Mouse (Mus musculus) stomach, embryonic 14.5 days (tissue): ENCODE measurements around the gene Smc6. TPM values are rescaled to one million over a fixed set of nuclear protein-coding genes. Genes with fewer than 3 reads are reported as not detected.

Experiments
- ATAC-seq: fragments of 200-750 bp; cut with Nextera tagmentation; 2 replicates; pipeline ENCODE4 v1.8.0; 2017; ENCODE audit warnings: low read depth, moderate TSS enrichment; ENCODE audit not compliant: insufficient number of reproducible peaks, insufficient read depth, low FRiP score
- H3K27ac ChIP-seq: fragments of 300-500 bp; sonication (generic); 2 replicates; pipeline ENCODE4 v1.5.1; 2014; ENCODE audit warnings: mild to moderate bottlenecking, low read length, moderate library complexity, mixed read lengths
- H3K27me3 ChIP-seq: fragments of 300-500 bp; sonication (generic); 2 replicates; pipeline ENCODE4 v1.6.1; 2014; ENCODE audit warnings: low read length, control low read depth, mixed read lengths; ENCODE audit not compliant: control insufficient read depth, insufficient read depth
- H3K36me3 ChIP-seq: fragments of 300-500 bp; sonication (generic); 2 replicates; pipeline ENCODE4 v1.6.1; 2014; ENCODE audit warnings: mild to moderate bottlenecking, control low read depth, low read length, moderate library complexity, mixed read lengths; ENCODE audit not compliant: control insufficient read depth, insufficient read depth
- H3K4me1 ChIP-seq: fragments of 300-500 bp; sonication (generic); 2 replicates; pipeline ENCODE4 v1.6.1; 2014; ENCODE audit warnings: low read length, control low read depth, mixed read lengths; ENCODE audit not compliant: control insufficient read depth, insufficient read depth
- H3K4me2 ChIP-seq: fragments of 300-500 bp; sonication (generic); replicated peaks from 2 replicates; pipeline ENCODE4 v1.6.1; 2014; ENCODE audit warnings: low read depth, low read length, control low read depth
- H3K4me3 ChIP-seq: fragments of 300-500 bp; sonication (generic); 2 replicates; pipeline ENCODE4 v1.5.1; 2014; ENCODE audit warnings: low read depth, low read length, control low read depth
- H3K9ac ChIP-seq: fragments of 300-500 bp; sonication (generic); replicated peaks from 2 replicates; pipeline ENCODE4 v1.6.1; 2014; ENCODE audit warnings: low read depth, mild to moderate bottlenecking, control low read depth, low read length, moderate library complexity, mixed read lengths
- H3K9me3 ChIP-seq: fragments of 300-500 bp; sonication (generic); 2 replicates; pipeline ENCODE4 v1.6.1; 2016; ENCODE audit warnings: low read depth, low read length, control low read depth; ENCODE audit not compliant: control insufficient read depth
- WGBS: fragments of 180-500 bp; shearing (Covaris S2); extraction: QIAGEN DNeasy Blood & Tissue Kit; methylation state at CpG from one replicate; pipeline ENCODE4 v1.1.7; 2014; 5-methylcytosine and 5-hydroxymethylcytosine counted together
- polyA plus RNA-seq: library from polyadenylated mRNA; unstranded; fragments of >200 nt; fragmentation: Nextera tagmentation; extraction: Ambion mirVana; gene quantifications from 2 replicates; pipeline ENCODE4 v1.2.1, GENCODE M21; 2014

The Smc6 gene
- polyA plus RNA-seq, 1 experiment from 2014 or later: 152 TPM

DNA sequence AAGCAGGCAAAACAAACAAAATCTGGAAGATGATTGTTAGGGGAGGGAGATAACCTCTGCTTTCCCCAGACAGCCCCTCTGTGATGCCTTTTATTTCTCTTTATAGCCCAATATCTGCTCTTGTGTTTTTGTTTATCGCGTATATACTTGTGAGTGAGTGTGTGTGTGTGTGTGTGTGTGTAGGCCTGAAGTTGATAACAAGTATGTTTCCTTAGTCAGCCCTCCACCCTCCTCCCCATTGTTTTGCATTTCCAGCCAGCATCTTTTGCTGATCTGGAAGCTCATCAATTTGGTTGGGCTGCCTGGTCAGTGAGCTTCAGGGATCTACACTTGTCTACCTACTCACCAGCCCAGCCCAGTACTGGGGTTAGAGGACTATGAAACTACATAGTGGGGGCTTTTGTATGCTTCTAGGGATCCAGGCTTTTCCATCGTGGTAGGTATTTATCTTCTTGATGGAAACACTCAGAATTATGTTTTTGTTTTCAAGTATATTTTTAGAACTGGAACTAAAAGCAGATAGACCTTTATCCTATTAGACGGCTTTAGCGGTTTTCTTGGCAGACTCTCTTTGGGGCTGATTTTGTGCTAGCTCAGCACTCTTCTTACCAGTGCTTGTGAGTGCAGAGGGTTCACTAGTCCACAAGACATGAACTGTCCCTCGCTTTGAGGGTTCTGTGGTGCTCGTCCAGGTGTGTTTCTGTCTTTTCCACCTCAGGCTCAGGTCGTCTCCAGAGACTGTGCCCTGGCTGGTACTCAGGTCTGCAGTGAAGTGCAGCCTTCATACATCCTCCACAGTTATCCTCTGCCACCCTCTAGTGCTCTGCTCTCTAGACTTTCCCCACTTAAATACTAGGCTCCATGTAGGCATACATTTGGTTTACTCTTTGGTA, 41.3 kb downstream of the Smc6 start:
- Histone ChIP-seq H3K4me3 (no peak overlapping the region), H3K27me3 (no peaks in the 10 kb centered on the region), H3K9me3 (no peaks in the 10 kb centered on the region), H3K9ac (no peak overlapping the region), H3K27ac (no peak overlapping the region), H3K4me1 (no peaks in the 10 kb centered on the region), H3K36me3 (peaks cover 32% of the 10 kb centered on the region), H3K4me2 (no peak overlapping the region)
- no peak for ATAC-seq
- 94% methylated on average over 8 of the region's 8 CpGs for WGBS

DNA sequence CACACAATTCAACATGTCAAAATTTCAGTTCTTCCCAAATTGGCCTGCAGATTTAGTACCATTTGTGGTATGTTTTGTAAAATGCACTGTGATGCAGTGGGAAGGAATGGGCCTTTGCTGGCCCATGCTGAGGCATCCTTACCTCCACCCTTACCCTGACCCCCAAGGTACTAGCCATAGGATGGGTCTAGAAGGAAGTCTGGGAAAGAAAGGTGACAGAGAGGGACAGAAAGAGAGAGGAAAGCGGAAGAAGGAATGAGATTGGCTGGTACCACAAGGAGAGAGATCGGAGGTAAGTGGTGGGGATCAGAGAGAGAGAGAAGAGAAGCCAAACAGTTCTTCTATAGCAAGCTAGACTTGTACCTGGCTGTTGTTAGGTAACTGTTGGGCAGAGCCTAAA, 45.4 kb downstream of the Smc6 start:
- no peaks in the 10 kb centered on the region for H3K27me3 ChIP-seq
- ATAC-seq: no peak
- H3K9ac ChIP-seq: no peak overlapping the region
- no peak overlapping the region for H3K4me3 ChIP-seq
- H3K27ac ChIP-seq: no peak overlapping the region
- no peaks in the 10 kb centered on the region for H3K4me1 ChIP-seq
- H3K4me2 ChIP-seq: no peak overlapping the region
- peaks cover 32% of the 10 kb centered on the region for H3K36me3 ChIP-seq
- H3K9me3 ChIP-seq: no peaks in the 10 kb centered on the region
- WGBS: 96% methylated on average over 2 of the region's 2 CpGs

DNA sequence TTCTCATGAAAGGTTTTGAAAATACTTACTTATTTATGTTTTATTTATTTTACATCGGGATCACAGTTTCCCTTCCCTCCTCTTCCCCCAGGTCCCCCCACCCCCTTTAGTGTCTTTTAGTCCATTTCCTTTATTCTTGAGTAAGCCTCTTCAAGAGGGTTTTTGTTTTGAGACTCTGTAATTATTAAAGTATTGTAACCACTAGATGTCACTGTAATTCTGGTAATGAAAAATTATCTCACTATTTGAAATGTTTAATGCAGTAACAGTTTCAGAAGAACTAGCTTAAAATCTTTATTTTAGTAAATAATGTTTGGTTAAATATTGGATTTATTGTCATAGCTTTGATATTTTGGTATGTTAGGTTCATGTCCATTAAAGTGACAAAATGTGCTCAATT, 48.2 kb downstream of the Smc6 start:
- Histone ChIP-seq H3K4me3 (no peak overlapping the region), H3K9ac (no peak overlapping the region), H3K36me3 (peaks cover 34% of the 10 kb centered on the region), H3K27ac (no peak overlapping the region), H3K9me3 (no peaks in the 10 kb centered on the region), H3K4me1 (no peaks in the 10 kb centered on the region), H3K4me2 (no peak overlapping the region), H3K27me3 (no peaks in the 10 kb centered on the region)
- ATAC-seq: no peak
- WGBS: 62% methylated on average over 1 of the region's 1 CpGs

DNA sequence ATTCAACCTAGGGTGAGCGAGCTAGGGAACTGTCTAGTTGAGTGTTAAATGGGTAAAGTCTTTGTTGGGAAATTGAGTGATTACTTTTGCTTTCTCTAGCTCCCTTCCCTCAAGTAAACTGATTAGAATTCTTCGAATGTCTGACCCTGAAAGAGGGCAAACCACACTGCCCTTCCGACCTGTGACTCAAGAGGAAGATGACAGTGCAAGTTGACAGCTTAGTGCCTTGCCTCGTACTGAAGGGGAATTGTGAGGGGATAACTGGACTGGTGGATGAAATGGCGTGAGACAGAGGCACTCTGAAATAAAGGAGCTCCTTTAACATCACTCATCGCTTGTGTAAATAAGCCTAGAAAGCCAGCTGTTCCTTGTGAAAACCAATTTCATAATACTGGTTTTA, 52.0 kb downstream of the Smc6 start:
- Histone ChIP-seq H3K27ac (no peak overlapping the region), H3K4me2 (no peak overlapping the region), H3K4me1 (no peaks in the 10 kb centered on the region), H3K27me3 (no peaks in the 10 kb centered on the region), H3K9ac (no peak overlapping the region), H3K4me3 (no peak overlapping the region), H3K36me3 (peaks cover 34% of the 10 kb centered on the region), H3K9me3 (no peaks in the 10 kb centered on the region)
- 29% methylated on average over 6 of the region's 6 CpGs for WGBS
- ATAC-seq: no peak

DNA sequence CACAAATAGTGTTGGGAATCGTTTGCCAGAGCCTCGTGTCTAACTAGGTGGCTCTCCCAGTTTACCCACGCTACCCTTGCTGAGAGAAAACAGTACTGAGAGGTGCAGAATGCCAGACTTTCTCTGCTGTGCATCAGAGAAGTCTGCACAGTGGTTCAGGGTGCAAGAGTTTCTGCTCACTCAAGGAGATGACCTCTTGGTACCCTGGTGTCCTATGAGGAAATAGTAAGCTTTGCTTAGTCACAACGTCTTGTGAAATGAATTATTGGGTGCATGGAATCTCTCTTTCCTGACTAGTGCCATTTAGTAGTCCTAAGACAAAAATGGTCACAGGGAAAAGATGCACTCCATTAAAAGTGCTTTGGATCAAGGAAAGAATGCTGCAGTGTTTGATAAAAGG, 58.8 kb downstream of the Smc6 start:
- ATAC-seq: no peak
- no peaks in the 10 kb centered on the region for H3K27me3 ChIP-seq
- H3K27ac ChIP-seq: no peak overlapping the region
- no peaks in the 10 kb centered on the region for H3K4me1 ChIP-seq
- H3K9me3 ChIP-seq: no peaks in the 10 kb centered on the region
- H3K36me3 ChIP-seq: no peaks in the 10 kb centered on the region
- H3K4me2 ChIP-seq: no peak overlapping the region
- H3K9ac ChIP-seq: no peak overlapping the region
- WGBS: 35% methylated on average over 4 of the region's 4 CpGs
- no peak overlapping the region for H3K4me3 ChIP-seq

DNA sequence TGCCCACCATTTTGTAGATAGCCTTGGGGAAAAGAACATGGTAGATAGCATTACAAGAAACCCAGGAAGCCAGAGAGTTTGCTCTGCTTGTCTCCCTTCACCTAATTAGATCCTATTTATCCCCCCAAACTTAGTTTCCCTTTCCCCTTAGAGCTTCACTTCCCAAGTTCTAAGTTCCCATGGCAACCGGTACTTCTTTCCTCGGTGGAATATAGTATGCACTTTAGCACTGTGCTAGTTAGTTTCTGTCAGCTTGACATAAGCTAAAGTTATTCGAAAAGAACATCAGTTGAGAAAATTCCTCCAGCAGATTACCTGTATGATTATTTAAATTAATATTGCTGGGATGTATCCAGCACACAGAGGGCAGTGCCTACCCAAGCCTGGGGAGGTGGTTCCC, 60.8 kb downstream of the Smc6 start:
- no peak overlapping the region for H3K9ac ChIP-seq
- no peak overlapping the region for H3K4me2 ChIP-seq
- H3K27ac ChIP-seq: no peak overlapping the region
- H3K27me3 ChIP-seq: no peaks in the 10 kb centered on the region
- H3K36me3 ChIP-seq: no peaks in the 10 kb centered on the region
- H3K9me3 ChIP-seq: no peaks in the 10 kb centered on the region
- ATAC-seq: no peak
- no peak overlapping the region for H3K4me3 ChIP-seq
- H3K4me1 ChIP-seq: no peaks in the 10 kb centered on the region
- WGBS: 82% methylated on average over 3 of the region's 3 CpGs

DNA sequence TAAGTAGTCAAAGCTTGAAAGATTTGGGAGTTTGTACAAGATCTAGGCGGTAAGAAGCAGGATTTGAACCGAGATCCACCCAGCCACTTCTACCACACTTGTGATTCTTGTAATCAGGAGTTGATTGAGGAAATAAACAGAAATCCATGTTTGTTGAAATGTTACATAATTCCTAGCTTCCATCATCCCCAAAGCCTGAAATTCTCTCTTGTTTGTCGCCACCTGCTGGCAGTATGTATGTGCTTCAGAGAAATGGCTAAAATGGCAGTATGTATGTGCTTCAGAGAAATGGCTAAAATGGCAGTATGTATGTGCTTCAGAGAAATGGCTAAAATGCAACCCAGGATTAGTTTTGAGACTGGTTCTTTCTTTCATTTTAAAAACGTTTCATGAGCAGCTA, 71.2 kb downstream of the Smc6 start:
- Histone ChIP-seq H3K9me3 (no peaks in the 10 kb centered on the region), H3K9ac (no peak overlapping the region), H3K27ac (no peak overlapping the region), H3K4me2 (no peak overlapping the region), H3K4me3 (no peak overlapping the region), H3K36me3 (no peaks in the 10 kb centered on the region), H3K4me1 (no peaks in the 10 kb centered on the region), H3K27me3 (no peaks in the 10 kb centered on the region)
- 31% methylated on average over 4 of the region's 4 CpGs for WGBS
- no peak for ATAC-seq

DNA sequence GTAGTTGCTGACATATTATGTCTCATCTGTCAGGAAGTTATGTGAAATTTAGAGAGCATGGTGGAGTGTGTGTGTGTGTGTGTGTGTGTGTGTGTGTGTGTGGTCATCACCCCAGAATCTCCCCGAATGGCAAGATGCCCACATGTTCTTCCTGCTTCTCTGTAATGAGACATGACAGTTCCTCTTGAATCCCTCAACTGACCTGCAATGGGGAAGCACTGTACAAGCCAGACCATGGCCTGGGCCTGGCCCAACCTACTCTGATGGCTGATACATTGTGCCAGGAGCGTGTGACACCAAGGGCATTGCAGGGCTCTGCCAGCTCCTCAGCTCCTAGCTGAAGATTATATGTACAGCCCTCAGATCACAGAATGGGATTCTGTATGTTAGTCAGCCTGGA, 72.6 kb downstream of the Smc6 start:
- Histone ChIP-seq H3K9me3 (no peaks in the 10 kb centered on the region), H3K36me3 (no peaks in the 10 kb centered on the region), H3K4me3 (no peak overlapping the region), H3K4me2 (no peak overlapping the region), H3K9ac (no peak overlapping the region), H3K27ac (no peak overlapping the region), H3K27me3 (no peaks in the 10 kb centered on the region), H3K4me1 (no peaks in the 10 kb centered on the region)
- ATAC-seq: no peak
- 91% methylated on average over 2 of the region's 2 CpGs for WGBS
